Mouse (Mus musculus): ENCODE data around the gene Dusp15. TPM values are rescaled to one million over a fixed set of nuclear protein-coding genes. Genes with fewer than 3 reads are reported as not detected.

Dusp15 gene
- total RNA-seq, 2 experiments from 2014 or later: 0.62 to 3.3 TPM

GRCm38 (mm10) chr2:152909848-152910247, 41.6 kb downstream of the Dusp15 start:
- DNase-seq: no peak
- intact Hi-C loops (cut with DNase I; ENCODE audit: low total_unique reads): no loop called here

- intact Hi-C loops (cut with DNase I; ENCODE audit: low total_unique reads): no loop called here
- peak; percentile 47 for DNase-seq
These were observed 44.2 kb downstream of the Dusp15 start for GRCm38 (mm10) chr2:152907114-152907943.

- intact Hi-C loops (cut with DNase I; ENCODE audit: low total_unique reads): no loop called here
- DNase-seq: no peak
These were observed 45.0 kb downstream of the Dusp15 start for GRCm38 (mm10) chr2:152906274-152907037.

- intact Hi-C loops (cut with DNase I; ENCODE audit: low total_unique reads): no loop called here
- DNase-seq: no peak
These were observed 46.3 kb downstream of the Dusp15 start for GRCm38 (mm10) chr2:152905036-152905829.

GRCm38 (mm10) chr2:152904127-152904643, 47.3 kb downstream of the Dusp15 start:
- peak; percentile 56 for DNase-seq
- intact Hi-C loops (cut with DNase I; ENCODE audit: low total_unique reads): no loop called here

GRCm38 (mm10) chr2:152903586-152903985, 47.9 kb downstream of the Dusp15 start:
- DNase-seq: peak; percentile 38
- intact Hi-C loops (cut with DNase I; ENCODE audit: low total_unique reads): no loop called here

- intact Hi-C loops (cut with DNase I; ENCODE audit: low total_unique reads): no loop called here
- DNase-seq: no peak
These were observed 48.8 kb downstream of the Dusp15 start for GRCm38 (mm10) chr2:152902658-152903057.

GRCm38 (mm10) chr2:152901296-152901695, 50.2 kb downstream of the Dusp15 start:
- intact Hi-C loops (cut with DNase I; ENCODE audit: low total_unique reads): no loop called here
- no peak for DNase-seq

- no peak for DNase-seq
- intact Hi-C loops (cut with DNase I; ENCODE audit: low total_unique reads): no loop called here
These were observed 52.5 kb downstream of the Dusp15 start for GRCm38 (mm10) chr2:152899011-152899410.

GRCm38 (mm10) chr2:152896926-152897325, 54.6 kb downstream of the Dusp15 start:
- intact Hi-C loops (cut with DNase I; ENCODE audit: low total_unique reads): no loop called here
- DNase-seq: no peak

GRCm38 (mm10) chr2:152895834-152896233, 55.7 kb downstream of the Dusp15 start:
- intact Hi-C loops (cut with DNase I; ENCODE audit: low total_unique reads): no loop called here

More at GRCm38 (mm10) chr2:152895834-152896233, 55.7 kb downstream of the Dusp15 start:
- no peak for DNase-seq

Other genes starting within 250 kb of the Dusp15 start
- 10 to 100 TPM; 12.5 to 17.3 TPM for gene Id1, start 215.4 kb downstream of the Dusp15 start, total RNA-seq (2021)
- 1 to 10 TPM; 5.9 to 6.0 TPM for gene Cox4i2, start 197.5 kb downstream of the Dusp15 start, total RNA-seq (2021)
- 10 to 100 TPM; 14.4 to 28.6 TPM for gene Bcl2l1, start 120.0 kb downstream of the Dusp15 start, total RNA-seq (2021)
- gene Tpx2, start 103.7 kb downstream of the Dusp15 start, total RNA-seq (2021): 1 to 10 TPM; 4.1 to 4.7 TPM
- gene Mylk2, start 40.3 kb downstream of the Dusp15 start, total RNA-seq (2021): 100 to 1,000 TPM; 150 to 230 TPM
- gene Foxs1, start 18.5 kb downstream of the Dusp15 start, total RNA-seq (2021): 1 to 10 TPM; 4.2 to 5.6 TPM
- not detected for gene Ttll9, start 10.8 kb upstream of the Dusp15 start, total RNA-seq (2021)
- gene Pdrg1, start 63.7 kb upstream of the Dusp15 start, total RNA-seq (2021): 10 to 100 TPM; 56.8 to 65.5 TPM
- under 1 TPM in 1 of 2 experiments, not detected in 1; 0.37 TPM for gene Xkr7, start 80.2 kb upstream of the Dusp15 start, total RNA-seq (2021)
- gene Ccm2l, start 114.3 kb upstream of the Dusp15 start, total RNA-seq (2021): 1 to 10 TPM; 5.9 to 9.1 TPM
- under 1 TPM; 0.60 to 0.76 TPM for gene Hck, start 156.8 kb upstream of the Dusp15 start, total RNA-seq (2021)
- 10 to 100 TPM; 38.2 to 41.7 TPM for gene Tm9sf4, start 209.6 kb upstream of the Dusp15 start, total RNA-seq (2021)

Measured in gastrocnemius, postnatal 14 days (tissue).